Mouse (Mus musculus): ENCODE results near the gene Fcgrt.
"Not testable (repeated sequence)": the region's sequence is repeated elsewhere in the genome, so short reads cannot be mapped to it uniquely, and the experiment has no call there.

Fcgrt gene

GRCm38 (mm10) chr7:45110089-45110488, 6.4 kb upstream of the Fcgrt start:
- DNase-seq (ENCODE audit: low spot score) = not testable (repeated sequence)

- no peak for DNase-seq (ENCODE audit: low spot score)
Observed at GRCm38 (mm10) chr7:45107052-45107645, 3.5 kb upstream of the Fcgrt start.

- no peak for DNase-seq (ENCODE audit: low spot score)
Observed at GRCm38 (mm10) chr7:45106441-45106840, 2.8 kb upstream of the Fcgrt start.

GRCm38 (mm10) chr7:45105491-45105890, 1.8 kb upstream of the Fcgrt start:
- DNase-seq (ENCODE audit: low spot score) = no peak

GRCm38 (mm10) chr7:45104941-45105340, 1.3 kb upstream of the Fcgrt start:
- no peak for DNase-seq (ENCODE audit: low spot score)

- DNase-seq (ENCODE audit: low spot score) = no peak
Observed at GRCm38 (mm10) chr7:45102940-45103585, 588 bp downstream of the Fcgrt start.

GRCm38 (mm10) chr7:45102441-45102840, 1.2 kb downstream of the Fcgrt start:
- no peak for DNase-seq (ENCODE audit: low spot score)

GRCm38 (mm10) chr7:45100046-45100445, 3.6 kb downstream of the Fcgrt start:
- DNase-seq (ENCODE audit: low spot score) = no peak

GRCm38 (mm10) chr7:45098541-45099240, 5.0 kb downstream of the Fcgrt start:
- DNase-seq (ENCODE audit: low spot score) = no peak

GRCm38 (mm10) chr7:45097479-45097878, 6.2 kb downstream of the Fcgrt start:
- no peak for DNase-seq (ENCODE audit: low spot score)

GRCm38 (mm10) chr7:45095965-45096364, 7.7 kb downstream of the Fcgrt start:
- DNase-seq (ENCODE audit: low spot score) = not testable (repeated sequence)

- DNase-seq (ENCODE audit: low spot score) = no peak
Observed at GRCm38 (mm10) chr7:45095367-45095766, 8.3 kb downstream of the Fcgrt start.

- no peak for DNase-seq (ENCODE audit: low spot score)
Observed at GRCm38 (mm10) chr7:45094121-45094520, 9.5 kb downstream of the Fcgrt start.

GRCm38 (mm10) chr7:45093516-45093905, 10.1 kb downstream of the Fcgrt start:
- no peak for DNase-seq (ENCODE audit: low spot score)

- peak; percentile 37 for DNase-seq (ENCODE audit: low spot score)
Observed at GRCm38 (mm10) chr7:45092828-45093515, 10.7 kb downstream of the Fcgrt start.

GRCm38 (mm10) chr7:45092048-45092447, 11.6 kb downstream of the Fcgrt start, which contains the start of gene Rcn3:
Rcn3 (minus strand) TSS chr7:45092221.
- peak; percentile 88 for DNase-seq (ENCODE audit: low spot score)

GRCm38 (mm10) chr7:45091001-45091990, 12.4 kb downstream of the Fcgrt start:
- no peak for DNase-seq (ENCODE audit: low spot score)

GRCm38 (mm10) chr7:45090251-45090977, 13.2 kb downstream of the Fcgrt start:
- no peak for DNase-seq (ENCODE audit: low spot score)

- DNase-seq (ENCODE audit: low spot score) = no peak
Observed at GRCm38 (mm10) chr7:45088597-45088996, 15.1 kb downstream of the Fcgrt start.

GRCm38 (mm10) chr7:45086084-45086483, 17.6 kb downstream of the Fcgrt start:
- no peak for DNase-seq (ENCODE audit: low spot score)
